Mouse (Mus musculus) layer of hippocampus, adult 11-12 months (tissue): Measurements from ENCODE around the gene Dhx37.

Experiments used
- DNase-seq: peaks from one replicate; pipeline ENCODE4 v3.0.0; 2022; ENCODE audit warnings: low spot score

Dhx37 gene

DNA sequence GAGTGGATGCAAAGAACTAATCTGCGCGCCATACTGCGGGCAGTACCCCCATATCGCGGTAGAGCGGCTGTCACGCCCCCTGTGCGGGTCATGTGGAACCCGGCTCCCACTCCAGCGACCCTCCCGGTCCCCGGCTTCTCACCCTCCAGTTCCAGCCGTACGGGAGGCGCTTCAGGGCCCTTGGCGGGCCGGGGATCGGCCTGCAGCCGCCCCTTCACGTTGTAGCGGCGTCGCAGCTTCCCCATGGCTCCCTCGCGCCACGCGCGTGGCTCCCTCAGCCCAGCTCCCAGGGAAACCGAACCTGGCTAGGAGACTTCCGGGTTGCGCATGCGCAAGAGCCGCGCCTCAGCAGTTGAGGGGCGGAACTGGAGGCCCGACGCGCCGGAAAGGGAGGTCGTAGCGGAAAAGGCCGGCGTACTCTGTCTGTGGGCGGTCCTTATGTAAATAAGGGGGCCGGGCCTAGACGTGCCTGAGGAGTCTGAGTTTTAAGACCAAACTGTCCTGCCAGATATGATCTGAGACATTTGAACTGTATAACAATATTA is at the start of gene Dhx37:
Gene Dhx37, minus strand, starts transcription at position 329 of the 545 bp plus-strand sequence.
- DNase-seq: peak; percentile 94

DNA sequence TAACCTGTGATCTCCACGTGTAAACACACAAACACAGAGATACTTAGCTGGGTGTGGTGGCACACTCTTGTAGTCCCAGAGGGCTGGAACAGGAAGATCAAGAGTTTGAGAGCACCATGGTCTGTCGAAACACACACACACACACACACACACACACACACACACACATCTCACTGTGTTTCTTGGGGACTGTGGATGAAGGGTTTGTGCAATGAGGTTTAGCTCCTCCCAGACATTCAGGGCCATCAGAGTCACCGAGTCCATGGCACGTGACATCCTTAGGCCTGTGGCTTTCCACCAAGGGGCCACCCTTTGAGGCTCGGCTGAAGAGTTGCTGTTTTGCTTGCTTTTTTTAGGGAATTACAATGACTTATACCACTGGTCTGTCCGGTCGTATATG is 48.6 kb upstream of the Dhx37 start:
- no peak for DNase-seq

DNA sequence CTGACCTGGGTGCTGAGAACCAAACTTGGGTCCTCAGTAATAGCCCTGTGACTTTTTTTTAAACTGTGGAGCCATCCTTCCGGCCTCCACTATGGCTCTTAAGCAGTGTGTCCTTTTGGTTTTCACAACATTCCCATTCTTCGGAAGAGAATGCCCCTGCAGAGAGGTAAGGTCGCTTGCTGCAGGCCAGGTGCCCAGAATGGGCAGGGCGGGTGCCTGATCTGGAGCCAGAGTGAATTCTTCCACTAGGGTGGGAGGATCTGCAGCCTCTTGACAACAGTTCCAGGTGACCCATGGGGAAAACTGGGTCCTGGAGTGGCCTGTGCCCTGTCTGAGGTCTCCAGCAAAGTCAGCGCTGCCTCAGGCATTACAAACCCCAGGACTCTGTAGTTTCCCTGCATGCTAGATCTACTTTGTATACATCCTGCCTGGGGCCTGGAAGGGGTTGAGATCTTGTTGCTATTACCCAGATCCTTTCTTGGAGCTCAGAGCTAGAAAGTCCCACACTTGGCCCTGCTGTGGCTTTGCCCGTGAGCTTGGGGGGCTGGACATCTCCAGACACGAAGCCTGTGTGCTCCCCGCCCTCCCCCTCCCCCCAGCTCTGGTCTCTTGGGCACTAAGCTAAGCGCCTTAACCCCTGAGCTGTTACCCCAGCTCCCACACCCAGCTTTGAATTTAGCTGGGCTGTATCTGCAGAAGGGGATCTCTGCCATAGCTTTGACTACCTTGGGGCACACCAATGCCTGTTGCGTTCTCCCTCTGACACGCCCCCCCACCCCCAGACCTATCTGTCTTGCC is 46.7 kb upstream of the Dhx37 start:
- no peak for DNase-seq

DNA sequence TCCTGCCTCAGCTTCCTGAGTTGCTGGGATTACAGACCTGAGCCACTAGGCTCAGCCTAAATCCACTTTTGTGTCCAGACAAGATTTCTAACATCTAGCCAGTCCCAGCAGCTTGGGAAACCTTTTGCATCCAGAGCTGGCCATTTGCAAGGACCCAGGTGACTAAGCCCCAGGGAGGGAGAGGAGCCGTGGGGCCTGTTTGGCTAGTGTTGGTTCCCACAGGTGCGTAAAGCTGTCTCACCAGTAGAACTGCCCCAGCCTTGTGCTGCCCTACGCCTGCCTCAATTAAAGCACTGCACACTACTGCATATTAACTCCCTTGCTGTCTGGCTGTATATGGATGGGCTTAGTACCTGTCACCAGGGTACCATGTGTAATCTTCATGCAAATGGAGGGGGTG is 45.5 kb upstream of the Dhx37 start:
- DNase-seq: no peak

DNA sequence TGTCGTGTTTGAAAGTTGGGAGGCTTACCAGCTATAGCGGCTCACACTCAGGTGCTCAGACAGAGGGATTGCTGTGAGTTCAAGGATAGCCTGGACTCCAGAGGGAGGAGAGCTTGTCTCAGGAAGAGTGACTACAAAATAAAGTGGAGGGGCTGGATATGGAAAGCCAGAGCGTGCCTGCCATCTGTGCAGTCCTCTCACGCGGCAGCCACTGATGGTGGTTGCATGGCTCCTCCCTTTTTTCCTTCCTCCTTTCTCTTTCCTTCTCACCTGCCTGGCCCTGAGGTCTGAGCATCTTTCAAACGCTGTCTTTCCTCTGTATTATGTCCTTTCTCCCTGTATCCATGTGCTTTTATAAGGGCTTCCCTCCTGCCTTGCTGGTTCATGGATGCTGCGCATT is 44.1 kb upstream of the Dhx37 start:
- DNase-seq: no peak

DNA sequence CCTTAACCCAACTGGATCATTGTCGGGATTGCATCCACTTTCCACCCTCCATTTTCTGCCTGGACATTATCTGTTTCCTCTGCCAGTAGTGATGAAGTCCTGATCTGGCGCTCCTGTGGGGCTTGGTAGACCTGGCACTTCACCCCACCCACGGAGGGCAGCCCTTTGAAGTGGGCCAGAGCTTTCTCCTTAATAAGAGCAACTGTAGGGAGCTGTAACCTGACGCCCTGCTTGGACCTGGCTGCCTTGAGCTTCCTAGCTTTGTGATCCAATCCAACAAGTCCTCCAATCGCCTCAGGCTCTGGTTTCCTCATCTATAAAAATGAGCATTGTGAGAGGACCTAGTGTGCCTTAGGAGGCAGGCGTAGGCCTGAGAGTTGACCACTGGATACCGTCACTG is 43.6 kb upstream of the Dhx37 start:
- DNase-seq: no peak

DNA sequence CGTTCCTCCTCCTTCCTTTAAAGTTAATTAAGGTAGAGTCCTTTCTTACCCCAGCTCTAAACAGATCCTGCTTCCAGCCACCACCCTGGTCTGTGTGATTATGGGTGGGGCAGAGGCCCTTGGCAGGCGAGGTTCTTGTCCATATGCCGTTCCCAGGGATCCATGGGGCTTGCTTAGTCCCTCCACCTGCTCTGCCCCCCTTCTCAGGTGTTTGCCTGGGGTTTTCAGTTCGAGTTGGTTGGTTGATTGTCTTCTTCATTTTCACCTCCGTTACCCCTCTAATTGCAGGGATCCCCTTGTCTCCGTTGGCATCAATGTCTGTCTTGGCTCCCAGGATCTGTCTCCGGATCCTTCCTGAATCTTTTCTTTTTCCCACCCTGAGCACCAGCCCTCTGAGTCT is 42.9 kb upstream of the Dhx37 start:
- DNase-seq: no peak

DNA sequence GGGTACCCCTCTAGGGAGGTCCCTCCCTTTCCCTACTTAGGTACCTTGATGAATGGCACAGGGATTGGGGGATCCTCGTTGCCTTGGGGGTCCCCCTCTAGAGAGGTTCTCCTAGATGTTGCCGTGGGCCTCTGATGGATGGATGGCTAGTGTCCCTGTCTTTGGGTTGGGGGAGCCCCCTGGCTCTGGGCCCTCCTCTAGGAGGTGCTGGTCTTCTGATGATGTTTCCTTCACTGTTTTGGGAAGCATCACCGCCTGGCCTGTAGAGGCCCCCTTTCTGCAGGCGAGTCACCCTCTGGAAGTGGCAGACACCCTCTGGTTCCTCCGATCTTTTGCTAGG is 42.3 kb upstream of the Dhx37 start:
- DNase-seq: peak; percentile 48

DNA sequence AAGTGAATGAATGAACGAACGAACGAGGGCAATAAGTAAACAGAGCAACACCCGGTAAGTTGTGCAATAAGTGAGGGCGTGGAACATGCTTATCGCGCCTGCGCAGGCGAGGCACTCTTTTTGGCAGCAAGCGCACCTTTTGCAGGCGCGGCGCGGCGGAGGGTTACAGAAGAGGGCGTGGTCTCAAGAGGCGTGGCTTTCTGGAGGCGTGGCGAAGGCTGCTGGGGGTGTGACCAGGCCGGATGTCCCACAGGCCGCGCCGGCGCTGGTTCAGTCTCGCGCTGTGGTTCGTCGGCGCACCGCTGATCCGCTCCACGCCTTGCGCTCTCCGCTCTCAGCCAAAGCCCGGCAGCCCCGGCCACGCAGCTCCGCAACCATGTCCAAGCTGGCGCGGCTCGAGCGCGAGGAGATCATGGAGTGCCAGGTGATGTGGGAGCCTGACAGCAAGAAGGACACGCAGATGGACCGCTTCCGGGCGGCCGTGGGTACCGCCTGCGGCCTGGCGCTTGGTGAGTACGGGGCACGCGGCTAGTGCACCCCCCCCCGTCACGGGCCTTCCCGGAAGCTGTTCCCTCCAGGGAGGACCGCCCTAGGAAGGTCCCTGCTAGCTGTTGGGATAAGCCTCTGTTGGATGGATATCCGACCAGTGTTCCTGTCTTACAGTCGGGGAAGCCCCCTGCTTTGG is 41.8 kb upstream of the Dhx37 start, which contains the start of gene Aacs:
Gene Aacs, plus strand, starts transcription at position 214 of the 685 bp plus-strand sequence.
- DNase-seq: peak; percentile 98

DNA sequence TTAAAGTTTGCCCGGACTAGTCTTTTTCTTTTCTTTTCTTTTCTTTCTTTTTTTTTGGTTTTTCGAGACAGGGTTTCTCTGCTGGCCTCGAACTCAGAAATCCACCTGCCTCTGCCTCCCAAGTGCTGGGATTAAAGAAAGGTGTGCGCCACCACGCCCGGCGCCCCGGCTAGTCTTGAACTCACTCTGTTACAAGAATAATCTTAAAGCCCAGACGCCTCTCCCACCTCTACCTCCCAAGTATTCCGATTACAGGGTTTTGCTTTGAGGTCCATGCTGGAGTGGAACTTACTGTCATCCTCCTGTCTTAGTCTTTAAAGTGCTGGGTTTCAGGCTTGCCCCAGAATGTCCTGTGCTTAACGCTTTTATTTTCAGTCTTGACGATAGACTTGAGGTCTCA is 41.1 kb upstream of the Dhx37 start:
- no peak for DNase-seq

DNA sequence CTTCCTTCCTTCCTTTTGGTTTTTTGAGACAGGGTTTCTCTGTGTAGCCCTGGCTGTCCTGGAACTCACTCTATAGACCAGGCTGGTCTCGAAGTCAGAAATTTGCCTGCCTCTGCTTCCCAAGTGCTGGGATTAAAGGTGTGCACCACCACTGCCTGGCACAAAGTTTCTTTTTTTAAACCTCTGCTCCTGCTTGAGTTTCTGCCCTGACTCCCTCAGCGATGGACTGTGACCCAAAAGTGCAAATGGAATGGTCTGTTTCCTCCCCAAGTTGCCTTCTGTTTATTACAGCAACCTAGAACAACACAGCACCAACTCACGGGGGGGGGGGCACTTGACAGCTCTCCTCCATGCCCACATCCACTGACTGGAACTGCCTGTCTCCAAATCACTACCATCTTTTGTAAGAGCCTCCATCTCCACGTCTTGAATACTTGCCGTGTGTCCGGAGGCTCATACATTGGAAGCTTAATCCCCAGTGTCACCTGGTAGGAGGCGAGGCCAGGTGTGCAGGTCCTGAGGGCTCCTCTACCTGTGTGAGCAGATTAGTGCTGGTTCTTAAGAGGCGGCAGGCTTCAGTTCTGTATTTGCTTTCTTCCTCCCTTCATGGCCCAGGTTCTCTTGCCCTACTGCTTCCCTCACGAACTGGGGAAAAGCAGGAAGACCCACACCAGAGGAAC is 39.0 kb upstream of the Dhx37 start:
- DNase-seq: no peak

DNA sequence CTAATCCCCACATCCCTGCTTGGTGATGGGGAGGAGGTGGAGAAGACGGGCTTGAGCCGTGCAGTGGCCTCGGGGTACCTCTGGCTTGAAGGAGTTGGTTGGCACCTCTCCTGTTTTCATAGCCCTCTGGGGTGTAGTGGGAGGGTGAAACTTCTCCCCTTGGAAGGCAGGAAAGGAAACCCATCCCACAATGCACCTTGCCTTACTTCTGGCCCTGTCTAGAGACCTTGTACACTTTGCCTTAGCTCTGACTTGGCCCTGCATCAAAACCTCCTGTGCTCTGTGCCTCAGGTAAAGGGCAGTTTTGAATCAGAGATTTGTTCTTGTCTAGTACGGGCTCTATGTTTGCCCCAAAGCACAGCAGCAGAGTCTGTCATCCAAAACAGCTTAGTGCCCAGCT is 36.8 kb upstream of the Dhx37 start:
- no peak for DNase-seq

DNA sequence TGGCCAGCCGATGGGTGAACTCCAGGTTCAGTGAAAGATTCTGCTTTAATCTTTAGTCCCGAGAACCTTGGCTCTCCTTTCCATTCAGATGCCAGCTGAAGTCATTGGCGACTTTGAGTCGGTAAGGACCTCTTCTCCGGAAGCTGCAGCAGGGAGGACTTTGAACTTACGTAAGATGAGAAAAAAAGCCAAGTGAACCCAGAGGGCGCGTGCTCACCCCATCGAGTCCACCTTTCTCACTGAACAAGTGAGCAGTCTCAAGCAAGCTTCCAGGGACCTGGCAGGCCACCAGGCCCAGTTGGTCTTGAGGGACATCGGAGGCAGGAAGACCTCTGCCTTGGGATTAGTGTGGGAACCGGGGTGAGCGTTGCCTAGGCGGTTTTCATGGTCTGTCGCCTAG is 33.3 kb upstream of the Dhx37 start:
- DNase-seq: no peak

DNA sequence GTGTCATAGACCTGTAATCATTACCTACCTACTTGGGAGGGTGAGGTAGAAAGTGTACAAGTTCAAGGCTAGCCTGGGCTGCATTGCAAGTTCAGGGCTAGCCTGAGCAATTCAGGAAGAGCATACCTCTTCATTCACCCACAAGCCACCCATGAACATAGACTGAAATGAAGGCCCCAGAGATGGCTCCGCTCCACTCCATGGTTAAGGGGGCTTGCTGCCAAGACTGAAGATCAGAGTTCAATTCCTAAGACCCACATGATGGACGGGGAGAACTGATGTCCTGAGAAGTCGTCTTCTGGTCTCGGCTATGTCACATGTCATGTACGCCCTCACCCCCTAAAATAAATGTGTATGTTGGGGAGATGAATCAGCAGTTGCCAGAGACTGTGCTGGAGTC is 32.6 kb upstream of the Dhx37 start:
- DNase-seq: no peak

DNA sequence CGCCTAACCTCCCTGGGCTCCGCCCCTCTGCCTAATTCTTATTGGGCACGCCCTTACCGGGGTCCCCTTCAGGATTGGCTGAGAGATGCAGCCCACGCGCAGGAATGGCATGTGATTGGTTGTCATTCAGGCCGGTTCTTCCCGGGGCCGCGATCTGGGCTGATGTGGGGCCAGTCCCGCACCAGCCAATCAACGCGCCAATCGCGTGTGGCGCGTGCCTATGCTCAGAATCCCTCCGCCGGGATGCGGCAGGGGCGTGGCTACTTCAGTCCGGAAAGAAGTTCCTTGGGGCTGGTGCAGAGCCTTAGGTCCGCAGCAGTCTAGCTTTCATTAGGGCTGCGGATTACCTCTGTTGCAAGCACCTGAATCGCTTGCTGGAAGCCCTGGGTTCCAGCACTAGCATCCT is 31.8 kb upstream of the Dhx37 start:
- DNase-seq: peak; percentile 99

DNA sequence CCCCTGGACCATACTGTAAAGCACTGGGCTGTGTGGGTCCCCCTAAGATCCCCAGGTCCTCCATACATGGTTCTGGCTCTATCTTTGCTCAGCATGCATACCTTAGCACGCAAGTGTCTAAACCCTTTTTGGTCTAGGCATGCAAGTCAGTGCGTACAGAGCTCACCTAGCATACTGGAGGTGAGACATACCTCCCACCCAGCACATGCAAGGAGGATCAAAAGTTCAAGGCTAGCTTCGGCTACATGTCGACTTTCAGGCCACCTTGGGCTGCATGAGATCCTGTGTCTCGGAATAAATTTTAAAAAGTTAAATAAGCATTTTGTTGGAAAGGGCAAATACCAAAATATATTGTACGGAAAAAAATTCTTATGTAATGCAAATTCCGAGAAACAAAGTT is 31.3 kb upstream of the Dhx37 start:
- DNase-seq: no peak

DNA sequence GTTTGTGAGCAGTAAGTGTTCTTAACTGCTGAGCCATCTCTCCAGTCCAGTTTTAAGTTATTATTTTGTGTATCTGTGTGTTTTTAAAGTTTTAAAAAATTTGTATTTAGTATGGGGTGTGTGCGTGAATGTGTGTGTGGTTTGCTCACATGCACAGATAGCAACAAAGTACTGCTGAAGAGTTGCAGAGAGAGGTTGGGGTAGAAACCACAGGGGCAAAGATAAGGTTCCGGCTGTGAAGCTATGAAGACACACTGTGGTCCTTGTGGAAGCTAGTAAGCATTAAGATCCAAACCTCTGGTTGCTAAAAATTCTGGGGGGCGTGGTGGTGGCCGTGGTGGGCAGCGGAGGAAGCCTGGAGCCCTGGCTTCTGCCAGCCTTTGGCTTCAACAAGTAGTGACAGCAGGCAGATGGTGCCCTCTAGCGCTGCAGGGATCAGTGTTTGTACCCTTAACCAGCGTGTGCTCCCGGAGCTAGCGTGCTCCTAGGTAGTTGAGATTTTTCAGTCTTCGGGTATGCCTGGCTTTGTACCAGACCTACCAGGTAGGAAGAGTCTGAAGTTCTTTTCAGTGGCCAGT is 28.0 kb upstream of the Dhx37 start:
- DNase-seq: peak; percentile 56

DNA sequence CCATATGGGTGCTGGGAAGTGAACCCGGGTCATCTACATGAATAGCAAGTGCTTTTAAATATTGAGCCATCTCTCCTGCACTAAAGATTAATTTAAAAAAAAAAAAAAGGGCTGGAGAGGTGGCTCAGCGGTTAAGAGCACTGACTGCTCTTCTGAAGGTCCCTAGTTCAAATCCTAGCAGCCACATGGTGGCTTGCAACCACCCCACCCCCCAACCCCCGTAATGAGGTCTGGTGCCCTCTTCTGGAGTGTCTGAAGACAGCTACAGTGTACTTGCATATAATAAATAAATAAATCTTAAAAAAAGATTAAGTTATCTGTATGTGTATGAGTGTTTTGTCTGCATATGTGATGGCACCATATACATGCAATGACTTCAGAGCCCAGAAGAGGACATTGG is 26.7 kb upstream of the Dhx37 start:
- no peak for DNase-seq

DNA sequence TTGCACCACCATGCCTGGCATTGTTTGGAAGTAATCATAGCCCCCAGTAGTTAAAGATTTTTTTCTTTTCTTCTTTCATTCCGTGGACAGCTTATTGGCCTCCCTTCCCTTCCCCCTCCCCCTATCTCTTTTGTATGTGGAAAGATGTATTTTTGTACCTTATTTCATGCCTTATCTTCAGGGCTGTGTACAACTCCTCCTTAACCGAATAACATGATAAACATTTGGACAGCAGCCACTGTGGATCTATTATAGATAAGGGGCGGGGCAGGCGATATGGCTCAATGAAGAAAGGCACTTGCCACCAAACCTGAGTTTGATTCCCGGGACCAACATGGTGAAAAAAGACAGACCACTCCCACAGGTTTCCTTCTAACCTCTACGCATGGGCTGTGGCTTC is 23.6 kb upstream of the Dhx37 start:
- DNase-seq: no peak

DNA sequence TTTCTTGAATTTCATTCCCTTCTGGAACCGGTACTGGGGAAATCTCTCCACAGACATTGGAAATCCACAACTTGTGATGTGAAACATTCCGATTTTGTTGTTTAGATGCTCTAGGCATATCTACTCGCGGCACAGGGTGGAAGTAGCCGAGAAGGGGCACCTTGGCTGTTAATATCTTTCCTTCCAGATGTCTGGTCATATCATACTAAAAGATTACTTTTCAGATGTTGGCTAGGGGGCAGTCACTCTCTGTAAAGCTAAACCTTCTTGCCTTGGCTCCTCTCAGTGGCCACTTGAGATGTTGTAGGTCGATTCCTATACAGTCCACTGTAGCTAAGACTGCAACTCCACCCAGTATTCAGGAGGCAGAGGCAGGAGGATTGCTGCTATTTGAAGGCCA is 22.2 kb upstream of the Dhx37 start:
- DNase-seq: no peak

DNA sequence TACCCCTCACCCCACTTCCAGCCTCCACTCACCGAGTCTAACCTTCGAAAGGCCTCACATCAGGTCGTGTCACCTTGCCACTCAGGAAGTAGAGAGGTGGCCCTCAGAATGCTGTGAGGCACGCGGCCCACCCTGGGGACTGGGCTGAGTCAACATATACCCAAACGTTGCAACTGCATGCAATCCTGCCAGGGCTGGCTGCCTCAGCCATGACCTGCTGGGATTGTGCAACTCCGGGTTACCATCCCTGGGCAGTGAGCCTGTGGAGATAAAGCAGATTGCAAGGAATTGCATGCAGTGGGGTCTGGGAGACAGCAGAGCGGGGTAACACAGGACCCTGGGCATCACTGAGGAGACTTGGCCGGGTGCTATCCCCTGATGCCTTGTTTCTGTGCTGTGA is 18.7 kb upstream of the Dhx37 start:
- no peak for DNase-seq

DNA sequence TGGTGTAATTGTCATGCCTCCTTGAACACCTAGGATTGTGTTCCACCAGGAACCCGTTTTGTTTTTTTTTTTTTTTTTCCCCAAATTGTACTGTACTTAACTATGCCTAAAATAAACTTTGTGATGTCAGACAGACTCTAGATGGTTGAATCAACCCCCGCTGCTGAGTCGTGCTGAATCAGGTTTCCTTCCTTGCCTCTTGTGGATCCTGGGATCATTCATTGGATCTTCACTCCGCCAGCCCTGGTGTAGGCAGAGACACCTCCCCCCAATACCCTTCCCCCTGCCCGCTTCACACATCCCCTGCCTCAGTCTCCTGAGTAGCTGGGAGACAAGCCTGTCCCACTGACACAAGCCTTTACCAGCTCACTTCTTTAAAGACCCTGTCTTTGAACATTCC is 15.4 kb upstream of the Dhx37 start:
- no peak for DNase-seq

DNA sequence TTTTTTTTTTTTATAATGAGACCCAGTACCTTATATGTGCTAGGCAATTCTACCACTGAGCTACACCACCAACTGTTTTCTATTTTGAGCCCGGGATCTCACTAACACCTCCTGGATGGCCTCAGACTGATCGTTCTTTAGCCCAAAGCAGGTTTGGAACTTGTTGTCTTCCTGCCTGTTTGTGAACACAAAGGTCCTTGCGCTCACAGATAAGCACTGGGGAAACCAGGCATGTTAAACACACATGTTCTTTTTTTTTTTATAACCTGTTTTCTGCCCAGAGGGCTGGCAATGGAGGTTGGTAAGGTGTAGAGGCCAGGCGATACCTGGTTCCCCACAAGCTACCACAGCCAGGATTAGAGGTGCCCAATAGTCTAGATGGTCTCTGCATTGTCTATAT is 14.7 kb upstream of the Dhx37 start:
- DNase-seq: no peak
